Mouse (Mus musculus) ES-E14 (cell line): ENCODE measurements around the gene Zfp385b. TPM values are rescaled to one million over a fixed set of nuclear protein-coding genes. Genes with fewer than 3 reads are reported as not detected.

Source experiments
- DNase-seq: peaks from one replicate; pipeline ENCODE4 v3.0.0-alpha.2; 2013; ENCODE audit warnings: low read depth, low spot score
- H3K27ac ChIP-seq: 2 replicates; pipeline ENCODE4 v1.5.1; 2012; ENCODE audit warnings: low read depth, mild to moderate bottlenecking, low read length, moderate library complexity, mixed read lengths; ENCODE audit not compliant: poor library complexity, insufficient read depth, severe bottlenecking
- H3K36me3 ChIP-seq: 2 replicates; pipeline ENCODE4 v1.6.1; 2012; ENCODE audit warnings: mild to moderate bottlenecking, low read length, moderate library complexity, mixed read lengths; ENCODE audit not compliant: control insufficient read depth, poor library complexity, insufficient read depth, severe bottlenecking
- H3K4me1 ChIP-seq, 2 experiments: fragments of 150-350 bp in 1 of 2; sonication (generic) in 1 of 2; 2 replicates each; pipeline ENCODE4 v1.6.1; 2012; ENCODE audit warnings: low read length in 2 of 2, mild to moderate bottlenecking in 1 of 2, mixed read lengths in 1 of 2; ENCODE audit not compliant: control insufficient read depth in 2 of 2, insufficient read depth in 2 of 2, poor library complexity in 1 of 2
- H3K4me3 ChIP-seq, 2 experiments: fragments of 150-350 bp in 1 of 2; sonication (generic) in 1 of 2; 2 replicates each; pipeline ENCODE4 v1.5.1; 2012; ENCODE audit warnings: low read length in 2 of 2, low read depth in 1 of 2, mild to moderate bottlenecking in 1 of 2, mixed read lengths in 1 of 2; ENCODE audit not compliant: insufficient read depth in 1 of 2, poor library complexity in 1 of 2, severe bottlenecking in 1 of 2
- H3K9ac ChIP-seq: 2 replicates; pipeline ENCODE4 v1.6.1; 2012; ENCODE audit warnings: low read depth, mild to moderate bottlenecking, low read length, mixed read lengths; ENCODE audit not compliant: poor library complexity, insufficient read depth, severe bottlenecking
- H3K9me3 ChIP-seq: fragments of 150-350 bp; sonication (generic); 2 replicates; pipeline ENCODE4 v1.6.1; 2012; ENCODE audit warnings: low read depth, mild to moderate bottlenecking, low read length; ENCODE audit not compliant: control insufficient read depth, insufficient read depth
- CHD2 ChIP-seq: IDR thresholded peaks from 2 replicates; pipeline ENCODE4 v1.6.1; 2014; ENCODE audit warnings: mild to moderate bottlenecking, low read depth, low read length, inconsistent platforms
- HCFC1 ChIP-seq: IDR thresholded peaks from 2 replicates; pipeline ENCODE4 v1.6.1; 2012; ENCODE audit warnings: low read length, inconsistent platforms, borderline replicate concordance; ENCODE audit not compliant: insufficient read depth
- MAFK ChIP-seq: IDR thresholded peaks from 2 replicates; pipeline ENCODE4 v1.6.1; 2014; ENCODE audit warnings: mild to moderate bottlenecking, low read depth, low read length, inconsistent platforms; ENCODE audit not compliant: insufficient read depth
- ZC3H11A ChIP-seq: IDR thresholded peaks from 2 replicates; pipeline ENCODE4 v1.6.1; 2012; ENCODE audit warnings: low read depth, mild to moderate bottlenecking, inconsistent platforms, low read length, borderline replicate concordance
- ZNF384 ChIP-seq: IDR thresholded peaks from 2 replicates; pipeline ENCODE4 v1.6.1; 2012; ENCODE audit warnings: low read depth, low read length, inconsistent platforms
- in situ Hi-C, 2 experiments: fragments of 600-800 bp; cut with MboI; formaldehyde crosslinking; loops; one replicate each; pipeline ENCODE4 v1.15.1; 2025; ENCODE audit warnings: low sequenced_read_pairs in 2 of 2, inconsistent platforms in 1 of 2; ENCODE audit not compliant: unreplicated experiment in 2 of 2
- total RNA-seq: library from RNA; depleted of rRNA; stranded (reverse); fragments of 300-350 nt; gene quantifications from 2 replicates; pipeline ENCODE4 v1.2.3, GENCODE M21; 2012

Gene Zfp385b
- total RNA-seq, 1 experiment = 0.09 TPM

DNA sequence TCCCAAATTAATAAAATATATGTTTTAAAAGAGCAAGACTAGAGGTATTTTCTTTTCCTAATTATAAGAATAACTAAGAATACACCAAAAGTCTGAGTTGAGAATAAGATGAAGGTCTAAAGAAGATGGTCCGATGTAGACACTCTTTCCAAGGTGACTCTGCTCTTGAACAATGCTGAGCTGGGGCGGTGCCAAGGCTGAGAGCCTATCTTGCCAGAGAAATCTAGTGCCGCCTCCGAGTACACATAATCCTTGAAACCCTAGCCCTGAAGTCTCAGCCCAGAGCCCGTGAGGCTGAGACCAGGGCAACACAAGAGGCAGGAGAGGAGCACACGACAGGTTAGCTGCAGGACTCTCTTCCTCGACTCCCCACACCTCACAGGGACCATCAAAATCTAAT, 323.4 kb downstream of the Zfp385b start:
- no peak for TF ChIP-seq CHD2
- no peak for TF ChIP-seq ZC3H11A
- TF ChIP-seq ZNF384 = no peak
- no peak for TF ChIP-seq MAFK
- TF ChIP-seq HCFC1 = no peak
- H3K4me1 ChIP-seq = no peaks in the 10 kb centered on the region
- DNase-seq = no peak
- no peak overlapping the region for H3K9ac ChIP-seq
- H3K36me3 ChIP-seq = no peaks in the 10 kb centered on the region
- no peak overlapping the region for H3K27ac ChIP-seq
- no peak overlapping the region for H3K4me3 ChIP-seq
- no peaks in the 10 kb centered on the region for H3K9me3 ChIP-seq
- in situ Hi-C loops = no loop called here

DNA sequence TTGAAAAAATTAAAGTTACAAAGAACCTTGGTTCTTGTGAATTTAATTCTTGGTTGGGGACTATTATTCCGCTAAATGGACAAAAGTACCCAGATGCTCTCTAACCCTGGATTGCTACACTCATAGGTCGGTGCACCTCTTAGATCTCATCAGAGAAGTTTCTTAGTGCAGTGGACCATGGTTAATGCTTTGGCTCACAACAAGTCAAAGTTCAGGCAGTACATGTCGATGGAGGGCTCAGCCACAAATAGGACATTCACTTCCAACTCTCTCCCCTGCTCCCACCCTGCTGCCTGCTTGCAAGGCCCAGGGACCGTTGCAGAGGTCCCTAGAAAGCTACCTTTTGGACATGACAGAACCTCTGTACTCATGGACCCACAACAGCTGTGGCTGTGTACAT, 324.1 kb downstream of the Zfp385b start:
- TF ChIP-seq CHD2 (no peak), MAFK (no peak), HCFC1 (no peak), ZNF384 (no peak), ZC3H11A (no peak)
- H3K9me3 ChIP-seq = no peaks in the 10 kb centered on the region
- H3K4me3 ChIP-seq = no peak overlapping the region
- no peak for DNase-seq
- H3K36me3 ChIP-seq = no peaks in the 10 kb centered on the region
- in situ Hi-C loops = no loop called here
- no peak overlapping the region for H3K27ac ChIP-seq
- no peak overlapping the region for H3K9ac ChIP-seq
- no peaks in the 10 kb centered on the region for H3K4me1 ChIP-seq

DNA sequence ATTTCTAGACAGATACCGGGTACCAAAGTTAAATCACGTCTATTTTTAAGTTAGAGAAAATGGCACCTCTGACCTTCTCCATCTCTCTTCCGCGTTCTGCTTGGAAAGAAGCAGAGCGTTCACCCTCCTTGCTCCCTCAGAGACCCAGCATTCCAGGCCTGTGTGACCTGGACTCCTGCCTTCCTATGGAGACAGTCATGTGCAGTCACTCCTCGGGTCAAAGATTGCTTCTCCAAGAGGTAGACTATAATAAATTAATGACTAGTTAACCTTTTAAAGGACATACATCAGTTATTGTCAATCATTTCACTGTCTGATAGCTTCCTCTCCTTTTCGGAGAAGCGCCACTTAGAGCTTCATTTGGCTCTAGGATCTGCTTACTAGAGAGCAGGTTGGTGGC, 325.7 kb downstream of the Zfp385b start:
- in situ Hi-C loops = no loop called here
- no peak for DNase-seq
- no peak overlapping the region for H3K9ac ChIP-seq
- H3K9me3 ChIP-seq = no peaks in the 10 kb centered on the region
- no peaks in the 10 kb centered on the region for H3K4me1 ChIP-seq
- TF ChIP-seq CHD2 (no peak), HCFC1 (no peak), MAFK (no peak), ZNF384 (no peak), ZC3H11A (no peak)
- no peak overlapping the region for H3K4me3 ChIP-seq
- no peaks in the 10 kb centered on the region for H3K36me3 ChIP-seq
- no peak overlapping the region for H3K27ac ChIP-seq

DNA sequence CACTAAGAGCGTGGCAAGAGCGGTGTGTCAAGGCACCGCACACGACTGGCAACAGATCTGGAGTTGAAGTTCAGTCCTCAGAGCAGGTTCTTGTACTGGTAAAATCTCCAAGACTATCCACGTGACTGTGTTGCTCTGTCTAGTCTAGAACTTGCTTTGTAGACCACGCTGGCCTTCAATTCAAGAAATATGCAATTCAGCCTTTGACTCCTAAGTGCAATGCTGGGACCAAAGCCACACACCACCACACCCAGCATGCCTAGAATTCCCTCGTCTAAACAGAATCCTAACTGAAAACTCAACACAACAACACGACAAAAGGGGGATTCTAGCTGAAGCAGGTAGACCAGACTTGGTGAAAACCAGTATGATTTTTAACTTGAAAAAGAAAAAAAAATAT, 332.3 kb downstream of the Zfp385b start:
- no peaks in the 10 kb centered on the region for H3K36me3 ChIP-seq
- no peak overlapping the region for H3K4me3 ChIP-seq
- TF ChIP-seq HCFC1 (no peak), CHD2 (no peak)
- DNase-seq = no peak
- in situ Hi-C loops = no loop called here
- no peak overlapping the region for H3K27ac ChIP-seq
- no peaks in the 10 kb centered on the region for H3K9me3 ChIP-seq
- no peak overlapping the region for H3K9ac ChIP-seq
- no peaks in the 10 kb centered on the region for H3K4me1 ChIP-seq

DNA sequence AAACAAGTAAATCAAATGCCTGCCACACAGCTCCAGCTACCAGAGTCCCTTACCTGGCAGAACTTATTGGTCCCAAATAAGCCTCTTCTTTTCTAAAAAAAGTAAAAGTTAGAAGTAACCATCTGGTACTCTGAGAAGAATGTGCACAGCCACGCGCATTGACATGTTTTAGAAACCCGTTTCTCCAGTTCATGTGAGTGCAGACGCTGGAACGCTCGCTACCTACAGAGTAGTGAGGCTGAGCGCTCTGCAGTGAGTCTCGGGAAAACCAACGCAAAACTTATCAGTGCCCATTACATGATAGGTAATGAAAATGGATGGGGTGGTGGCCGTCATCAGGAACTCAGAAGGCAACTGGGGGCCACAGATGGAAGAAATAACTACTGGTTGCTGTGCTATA, 338.2 kb downstream of the Zfp385b start:
- in situ Hi-C loops = no loop called here
- Histone ChIP-seq H3K4me3 (no peak overlapping the region), H3K9me3 (no peaks in the 10 kb centered on the region), H3K36me3 (no peaks in the 10 kb centered on the region), H3K27ac (no peak overlapping the region), H3K9ac (no peak overlapping the region), H3K4me1 (no peaks in the 10 kb centered on the region)
- no peak for DNase-seq
- TF ChIP-seq ZC3H11A (no peak), CHD2 (no peak), ZNF384 (no peak), MAFK (no peak), HCFC1 (no peak)
